Mouse (Mus musculus) embryonic fibroblast, embryonic 13.5 days (primary cell): ENCODE data around the gene Slc7a6. TPM values are rescaled to one million over a fixed set of nuclear protein-coding genes. Genes with fewer than 3 reads are reported as not detected.

Experiments
- H3K27ac ChIP-seq: 2 replicates; pipeline ENCODE4 v1.5.1; 2012; ENCODE audit warnings: low read length, control low read depth, inconsistent platforms; ENCODE audit not compliant: insufficient read depth
- H3K4me1 ChIP-seq: 2 replicates; pipeline ENCODE4 v1.6.1; 2011; ENCODE audit warnings: low read length; ENCODE audit not compliant: control insufficient read depth, insufficient read depth
- H3K4me3 ChIP-seq: 2 replicates; pipeline ENCODE4 v1.5.1; 2011; ENCODE audit warnings: mild to moderate bottlenecking, control low read depth, low read length; ENCODE audit not compliant: insufficient read depth
- CTCF ChIP-seq: IDR thresholded peaks from 2 replicates; pipeline ENCODE4 v1.5.1; 2011; ENCODE audit warnings: mild to moderate bottlenecking, control low read depth, low read length, moderate library complexity, borderline replicate concordance; ENCODE audit not compliant: insufficient read depth
- POLR2A ChIP-seq: IDR thresholded peaks from 2 replicates; pipeline ENCODE4 v1.6.1; 2011; ENCODE audit warnings: low read depth, mild to moderate bottlenecking, control low read depth, low read length, moderate library complexity
- polyA plus RNA-seq: library from polyadenylated mRNA; stranded (reverse); fragments of >200 nt; gene quantifications from 2 replicates; pipeline ENCODE4 v1.2.4, GENCODE M21; 2011; ENCODE audit warnings: low read depth; ENCODE audit not compliant: missing spikeins, insufficient read length

Slc7a6 gene
- polyA plus RNA-seq, 1 experiment = 57.4 TPM

GRCm38 (mm10) chr8:106157419-106157818 lies 11.2 kb upstream of the Slc7a6 start:
- no peak overlapping the region for H3K4me3 ChIP-seq
- no peaks in the 10 kb centered on the region for H3K4me1 ChIP-seq
- no peak for TF ChIP-seq CTCF
- TF ChIP-seq POLR2A = no peak
- H3K27ac ChIP-seq = no peak overlapping the region

- H3K4me3 ChIP-seq = no peak overlapping the region
- H3K27ac ChIP-seq = no peak overlapping the region
- TF ChIP-seq POLR2A = no peak
- TF ChIP-seq CTCF = no peak
- H3K4me1 ChIP-seq = no peaks in the 10 kb centered on the region
These were observed 10.3 kb upstream of the Slc7a6 start for GRCm38 (mm10) chr8:106158381-106158780.

GRCm38 (mm10) chr8:106159876-106160275 lies 8.8 kb upstream of the Slc7a6 start:
- Histone ChIP-seq H3K4me1 (no peaks in the 10 kb centered on the region), H3K27ac (no peak overlapping the region), H3K4me3 (no peak overlapping the region)
- TF ChIP-seq POLR2A (no peak), CTCF (no peak)

- Histone ChIP-seq H3K27ac (no peak overlapping the region), H3K4me3 (no peak overlapping the region), H3K4me1 (no peaks in the 10 kb centered on the region)
- TF ChIP-seq POLR2A (no peak), CTCF (no peak)
These were observed 5.4 kb upstream of the Slc7a6 start for GRCm38 (mm10) chr8:106163251-106163650.

- no peak overlapping the region for H3K27ac ChIP-seq
- H3K4me1 ChIP-seq = no peaks in the 10 kb centered on the region
- TF ChIP-seq CTCF (peak; percentile 48), POLR2A (no peak)
- H3K4me3 ChIP-seq = no peak overlapping the region
These were observed 3.2 kb upstream of the Slc7a6 start for GRCm38 (mm10) chr8:106165460-106165859.

- TF ChIP-seq POLR2A (0 out of 2 replicates have a peak, but pooled peaks have one; percentile 49), CTCF (no peak)
- Histone ChIP-seq H3K27ac (peak overlapping the region; percentile 17), H3K4me3 (peak overlapping the region; percentile 74), H3K4me1 (no peaks in the 10 kb centered on the region)
These were observed 618 bp downstream of the Slc7a6 start for GRCm38 (mm10) chr8:106169017-106169933.

- H3K27ac ChIP-seq = peak overlapping the region; percentile 17; the same call in 1 of the 2 replicates
- no peak for TF ChIP-seq CTCF
- no peak for TF ChIP-seq POLR2A
These were observed 1.4 kb downstream of the Slc7a6 start for GRCm38 (mm10) chr8:106169934-106170480.

GRCm38 (mm10) chr8:106173566-106173965 lies 4.9 kb downstream of the Slc7a6 start:
- H3K4me3 ChIP-seq = no peak overlapping the region
- peaks cover 4% of the 10 kb centered on the region; the same call in 1 of the 2 replicates for H3K4me1 ChIP-seq
- TF ChIP-seq CTCF (no peak), POLR2A (no peak)
- H3K27ac ChIP-seq = no peak overlapping the region

More at GRCm38 (mm10) chr8:106169934-106170480, 1.4 kb downstream of the Slc7a6 start:
- no peaks in the 10 kb centered on the region for H3K4me1 ChIP-seq
- peak overlapping the region; percentile 74 for H3K4me3 ChIP-seq

GRCm38 (mm10) chr8:106176891-106177290 lies 8.2 kb downstream of the Slc7a6 start:
- H3K4me3 ChIP-seq = no peak overlapping the region
- peaks cover 4% of the 10 kb centered on the region; the same call in 1 of the 2 replicates for H3K4me1 ChIP-seq
- no peak for TF ChIP-seq POLR2A
- no peak for TF ChIP-seq CTCF
- no peak overlapping the region for H3K27ac ChIP-seq

- TF ChIP-seq CTCF = no peak
- TF ChIP-seq POLR2A = no peak
These were observed 8.9 kb downstream of the Slc7a6 start for GRCm38 (mm10) chr8:106177594-106177993.

GRCm38 (mm10) chr8:106178428-106178827 lies 9.8 kb downstream of the Slc7a6 start:
- TF ChIP-seq CTCF = no peak
- no peak for TF ChIP-seq POLR2A
- Histone ChIP-seq H3K4me1 (peaks cover 4% of the 10 kb centered on the region; the same call in 1 of the 2 replicates), H3K27ac (no peak overlapping the region), H3K4me3 (no peak overlapping the region)

More at GRCm38 (mm10) chr8:106177594-106177993, 8.9 kb downstream of the Slc7a6 start:
- Histone ChIP-seq H3K27ac (no peak overlapping the region), H3K4me3 (no peak overlapping the region), H3K4me1 (peaks cover 4% of the 10 kb centered on the region; the same call in 1 of the 2 replicates)
